Mouse (Mus musculus) layer of hippocampus, postnatal 10 days (tissue): ENCODE results near the gene Tmem186. TPM values are rescaled to one million over a fixed set of nuclear protein-coding genes. Genes with fewer than 3 reads are reported as not detected.
A peak's percentile ranks its signal among the peaks of the same experiment; 100 is the strongest.

Experiments
- DNase-seq, 2 experiments: peaks; one replicate each; pipeline ENCODE4 v3.0.0; 2021; ENCODE audit warnings: low spot score in 2 of 2
- long read RNA-seq: library from polyadenylated mRNA; stranded (forward); transcript quantifications from one replicate; pipeline ENCODE4 v2.0.0, GENCODE M21; 2023
- total RNA-seq, 2 experiments: library from RNA; stranded (reverse); gene quantifications; 2 replicates each; pipeline ENCODE4 v1.2.3; 2021

Gene Tmem186
- total RNA-seq, result 10 to 100 TPM; 10.9 to 11.1 TPM
- long read RNA-seq, transcript Tmem186-201 (2 exons, 3,391 nt), result major isoform, 7 of 13 reads
- long read RNA-seq, partial matches to known transcripts, result 0 of 13 reads
- long read RNA-seq, other reads (novel, unspliced or antisense), result 6 of 13 reads

- DNase-seq, result peak; percentile 84 to 86
Observed at GRCm38 (mm10) chr16:8637217-8638051, at the start of gene Tmem186, which contains the start of gene Pmm2. Tmem186 (minus strand) TSS chr16:8637712. Pmm2 (plus strand) TSS chr16:8637674.

- DNase-seq, result no peak
Observed at GRCm38 (mm10) chr16:8686871-8687535, 49.5 kb upstream of the Tmem186 start.

- DNase-seq, result peak; percentile 87 to 90
Observed at GRCm38 (mm10) chr16:8686121-8686870, 48.8 kb upstream of the Tmem186 start.

GRCm38 (mm10) chr16:8685087-8685486 is 47.6 kb upstream of the Tmem186 start:
- no peak for DNase-seq

GRCm38 (mm10) chr16:8680470-8680869 is 43.0 kb upstream of the Tmem186 start, which contains the start of gene Gm5767:
Gm5767 (plus strand) TSS chr16:8680770.
- DNase-seq, result no peak

GRCm38 (mm10) chr16:8679780-8680179 is 42.3 kb upstream of the Tmem186 start:
- DNase-seq, result no peak

GRCm38 (mm10) chr16:8678676-8679075 is 41.2 kb upstream of the Tmem186 start:
- DNase-seq, result no peak

GRCm38 (mm10) chr16:8678035-8678434 is 40.5 kb upstream of the Tmem186 start:
- no peak for DNase-seq

GRCm38 (mm10) chr16:8676800-8677199 is 39.3 kb upstream of the Tmem186 start:
- DNase-seq, result peak; percentile 69 to 72

GRCm38 (mm10) chr16:8676228-8676627 is 38.7 kb upstream of the Tmem186 start:
- DNase-seq, result no peak

GRCm38 (mm10) chr16:8675559-8675958 is 38.0 kb upstream of the Tmem186 start:
- DNase-seq, result no peak

GRCm38 (mm10) chr16:8674165-8674564 is 36.7 kb upstream of the Tmem186 start:
- peak; percentile 63 to 68 for DNase-seq

- DNase-seq, result no peak
Observed at GRCm38 (mm10) chr16:8673343-8673742, 35.8 kb upstream of the Tmem186 start.

- DNase-seq, result no peak
Observed at GRCm38 (mm10) chr16:8672811-8673210, 35.3 kb upstream of the Tmem186 start.

- no peak for DNase-seq
Observed at GRCm38 (mm10) chr16:8672350-8672687, 34.8 kb upstream of the Tmem186 start.

GRCm38 (mm10) chr16:8671551-8672349 is 34.2 kb upstream of the Tmem186 start, which contains the start of gene Carhsp1:
Carhsp1 (minus strand) TSS chr16:8672155.
- DNase-seq, result peak; percentile 83 to 88

- DNase-seq, result no peak
Observed at GRCm38 (mm10) chr16:8670041-8671035, 32.8 kb upstream of the Tmem186 start.

GRCm38 (mm10) chr16:8669432-8669831 is 31.9 kb upstream of the Tmem186 start:
- DNase-seq, result no peak

GRCm38 (mm10) chr16:8668386-8668785 is 30.9 kb upstream of the Tmem186 start:
- DNase-seq, result no peak
